Mouse (Mus musculus): ENCODE results near the gene Lrrc74b. TPM values are rescaled to one million over a fixed set of nuclear protein-coding genes. Genes with fewer than 3 reads are reported as not detected.

Gene Lrrc74b
- total RNA-seq, 1 experiment from 2014 or later, result 0.12 TPM

- DNase-seq, result peak; percentile 61
These were observed 64.3 kb downstream of the Lrrc74b start for GRCm38 (mm10) chr16:17496499-17497305.

Other genes with a start within 250 kb of the Lrrc74b start
- gene Serpind1, start 229.9 kb downstream of the Lrrc74b start, total RNA-seq (2021), result 0.24 and 4.8 TPM in 2 replicates
- gene Snap29, start 155.3 kb downstream of the Lrrc74b start, total RNA-seq (2021), result 28.1 and 30.2 TPM in 2 replicates
- 87.2 and 88.9 TPM in 2 replicates for gene Pi4ka, start 154.9 kb downstream of the Lrrc74b start, total RNA-seq (2021)
- 30.2 and 33.7 TPM in 2 replicates for gene Crkl, start 109.3 kb downstream of the Lrrc74b start, total RNA-seq (2021)
- gene Aifm3, start 71.6 kb downstream of the Lrrc74b start, total RNA-seq (2021), result 9.8 and 10.2 TPM in 2 replicates
- gene Lztr1, start 52.6 kb downstream of the Lrrc74b start, total RNA-seq (2021), result 70.0 and 74.9 TPM in 2 replicates
- 40.7 and 44.1 TPM in 2 replicates for gene Thap7, start 30.1 kb downstream of the Lrrc74b start, total RNA-seq (2021)
- gene P2rx6, start 638 bp upstream of the Lrrc74b start, total RNA-seq (2021), result 0.61 and 0.76 TPM in 2 replicates
- 8.0 and 14.9 TPM in 2 replicates for gene Slc7a4, start 22.0 kb upstream of the Lrrc74b start, total RNA-seq (2021)
- 28.0 and 33.7 TPM in 2 replicates for gene Smpd4, start 58.1 kb upstream of the Lrrc74b start, total RNA-seq (2021)
- 2.5 and 3.7 TPM in 2 replicates for gene Ccdc74a, start 85.2 kb upstream of the Lrrc74b start, total RNA-seq (2021)
- gene Med15, start 171.6 kb upstream of the Lrrc74b start, total RNA-seq (2021), result 74.8 and 76.0 TPM in 2 replicates
- 32.3 and 49.0 TPM in 2 replicates for gene Klhl22, start 198.4 kb upstream of the Lrrc74b start, total RNA-seq (2021)
- 8.6 and 8.7 TPM in 2 replicates for gene Scarf2, start 236.0 kb upstream of the Lrrc74b start, total RNA-seq (2021)

All from adrenal gland, postnatal 25 days (tissue).